Mouse (Mus musculus) thymus, adult 2 months (tissue): ENCODE measurements around the gene Gramd4.

Experiments used
- CTCF ChIP-seq: fragments of 200-500 bp; IDR thresholded peaks from 2 replicates; pipeline ENCODE4 v1.5.1; 2012; ENCODE audit warnings: mild to moderate bottlenecking, control low read depth, low read length, moderate library complexity, borderline replicate concordance; ENCODE audit not compliant: control insufficient read depth, poor library complexity, insufficient read depth; ENCODE audit errors: extremely low read depth
- POLR2A ChIP-seq: fragments of 200-500 bp; IDR thresholded peaks from 2 replicates; pipeline ENCODE4 v1.6.1; 2012; ENCODE audit warnings: mild to moderate bottlenecking, low read length, control low read depth, moderate library complexity; ENCODE audit not compliant: control insufficient read depth, poor library complexity, insufficient read depth; ENCODE audit errors: extremely low read depth

GRCm38 (mm10) chr15:86057908-86058307 lies 413 bp downstream of the Gramd4 start:
- TF ChIP-seq POLR2A (no peak), CTCF (no peak)
